In genomic region chr2:131088581-131088980, GRCm38 (mm10) we compare ENCODE assay signal across 18 mouse cellular contexts. TPM values are rescaled to one million over a fixed set of nuclear protein-coding genes. Genes with fewer than 3 reads are reported as not detected.
"Had no signal": no experiment of that assay in that cellular context is flagged by ENCODE, and none has a peak within 500 bp of the region (broad histone marks: within the 10 kb centered on the region; RNA-seq: fewer than 3 reads in every experiment).

No protein-coding gene starts in this region.

- H3K27ac ChIP-seq: limb, embryonic 15.5 days; liver, embryonic 13.5 days; midbrain, embryonic 10.5 days; neural tube, embryonic 15.5 days; stomach, postnatal 0 days had no signal

- H3K36me3 ChIP-seq: limb, embryonic 15.5 days; liver, embryonic 13.5 days; midbrain, embryonic 10.5 days; neural tube, embryonic 15.5 days had no signal

- H3K27me3 ChIP-seq: limb, embryonic 15.5 days; neural tube, embryonic 15.5 days had no signal

- H3K9ac ChIP-seq: limb, embryonic 15.5 days; liver, embryonic 13.5 days; neural tube, embryonic 15.5 days had no signal

- H3K4me2 ChIP-seq: limb, embryonic 15.5 days; liver, embryonic 13.5 days; neural tube, embryonic 15.5 days had no signal

- H3K4me1 ChIP-seq: neural tube, embryonic 15.5 days had no signal

- DNase-seq: kidney, adult 8-10 months; layer of hippocampus, postnatal 36 days; liver, embryonic 13.5 days; lung, postnatal 14 days; midbrain, embryonic 14.5 days; right cerebral cortex, adult 18-20 months; thymus, postnatal 4 days had no signal

- H3K4me3 ChIP-seq: limb, embryonic 15.5 days; liver, embryonic 13.5 days; midbrain, embryonic 10.5 days; myocyte; neural tube, embryonic 15.5 days had no signal

- H3K9me3 ChIP-seq: limb, embryonic 15.5 days; liver, embryonic 13.5 days; midbrain, embryonic 10.5 days; neural tube, embryonic 15.5 days had no signal

RNA-seq across cellular contexts. Expression of gene Siglec1, which starts 2.0 kb away (rescaled TPM):
- polyA plus RNA-seq: myocyte had no signal

RNA-seq across cellular contexts. Expression of gene Hspa12b, which starts 38.5 kb away (rescaled TPM):
- total RNA-seq: megakaryocyte, adult 5-6 weeks had no signal

RNA-seq across cellular contexts. Expression of gene Gm11037, which starts 44.7 kb away (rescaled TPM):
- total RNA-seq: layer of hippocampus, postnatal 36 days; left cerebral cortex, adult 8-10 months; left cerebral cortex, postnatal 25 days; megakaryocyte, adult 5-6 weeks had no signal
- polyA plus RNA-seq: kidney, embryonic 16.5 days; limb, embryonic 11.5 days; limb, embryonic 15.5 days; liver, embryonic 13.5 days; midbrain, embryonic 10.5 days; midbrain, embryonic 14.5 days; myocyte; neural tube, embryonic 11.5 days; neural tube, embryonic 15.5 days; stomach, postnatal 0 days had no signal

RNA-seq across cellular contexts. Expression of gene Gfra4, which starts 45.7 kb away (rescaled TPM):
- total RNA-seq: megakaryocyte, adult 5-6 weeks had no signal
